Mouse (Mus musculus): ENCODE data around the gene Fus. TPM values are rescaled to one million over a fixed set of nuclear protein-coding genes. Genes with fewer than 3 reads are reported as not detected.

The Fus gene
- polyA plus RNA-seq, 1 experiment = 763 TPM

GRCm38 (mm10) chr7:127992488-127993340 lies 25.5 kb downstream of the Fus start:
- Histone ChIP-seq H3K27ac (ENCODE audit: control insufficient read depth, insufficient read depth, low read depth, low read length, poor library complexity) (peak overlapping the region; percentile 48; the same call in 1 of the 2 replicates), H3K4me1 (ENCODE audit: control insufficient read depth, insufficient read depth, low read length) (peaks cover 2% of the 10 kb centered on the region), H3K4me3 (replicated peaks; ENCODE audit: control insufficient read depth, low read depth, low read length) (peak overlapping the region; percentile 70)
- TF ChIP-seq POLR2A (IDR thresholded peaks at IDR 0.05; ENCODE audit: borderline replicate concordance, control insufficient read depth, low read depth, low read length) (no peak), CTCF (IDR thresholded peaks at IDR 0.05; ENCODE audit: control insufficient read depth, insufficient read depth, low read length) (no peak)
- WGBS = 13% methylated on average over 5 of the region's 5 CpGs

- Histone ChIP-seq H3K27ac (ENCODE audit: control insufficient read depth, insufficient read depth, low read depth, low read length, poor library complexity) (peak within 1 kb of the TSS; percentile 48), H3K4me1 (ENCODE audit: control insufficient read depth, insufficient read depth, low read length) (peaks cover 2% of the 10 kb centered on the region), H3K4me3 (replicated peaks; ENCODE audit: control insufficient read depth, low read depth, low read length) (peak within 1 kb of the TSS; percentile 70)
- TF ChIP-seq POLR2A (IDR thresholded peaks at IDR 0.05; ENCODE audit: borderline replicate concordance, control insufficient read depth, low read depth, low read length) = peak; percentile 87; the same call in 1 of the 2 replicates
- TF ChIP-seq CTCF (IDR thresholded peaks at IDR 0.05; ENCODE audit: control insufficient read depth, insufficient read depth, low read length) = no peak
- WGBS = under 1% methylated on average over 18 of the region's 18 CpGs
Observed at GRCm38 (mm10) chr7:127993341-127993977, 26.2 kb downstream of the Fus start, which contains the start of gene Pycard. Gene Pycard (minus strand): TSS chr7:127993867.

- Histone ChIP-seq H3K27ac (ENCODE audit: control insufficient read depth, insufficient read depth, low read depth, low read length, poor library complexity) (no peak overlapping the region), H3K4me1 (ENCODE audit: control insufficient read depth, insufficient read depth, low read length) (peaks cover 4% of the 10 kb centered on the region), H3K4me3 (replicated peaks; ENCODE audit: control insufficient read depth, low read depth, low read length) (no peak overlapping the region)
- WGBS = 36% methylated on average over 1 of the region's 1 CpGs
- no peak for TF ChIP-seq POLR2A (IDR thresholded peaks at IDR 0.05; ENCODE audit: borderline replicate concordance, control insufficient read depth, low read depth, low read length)
- TF ChIP-seq CTCF (IDR thresholded peaks at IDR 0.05; ENCODE audit: control insufficient read depth, insufficient read depth, low read length) = no peak
Observed at GRCm38 (mm10) chr7:127999436-127999835, 32.2 kb downstream of the Fus start.

GRCm38 (mm10) chr7:128000068-128000950 lies 33.1 kb downstream of the Fus start:
- 17% methylated on average over 1 of the region's 1 CpGs for WGBS
- no peak for TF ChIP-seq CTCF (IDR thresholded peaks at IDR 0.05; ENCODE audit: control insufficient read depth, insufficient read depth, low read length)
- TF ChIP-seq POLR2A (IDR thresholded peaks at IDR 0.05; ENCODE audit: borderline replicate concordance, control insufficient read depth, low read depth, low read length) = no peak
- Histone ChIP-seq H3K4me3 (replicated peaks; ENCODE audit: control insufficient read depth, low read depth, low read length) (no peak overlapping the region), H3K4me1 (ENCODE audit: control insufficient read depth, insufficient read depth, low read length) (peaks cover 6% of the 10 kb centered on the region), H3K27ac (ENCODE audit: control insufficient read depth, insufficient read depth, low read depth, low read length, poor library complexity) (no peak overlapping the region)

- TF ChIP-seq POLR2A (IDR thresholded peaks at IDR 0.05; ENCODE audit: borderline replicate concordance, control insufficient read depth, low read depth, low read length) (no peak), CTCF (IDR thresholded peaks at IDR 0.05; ENCODE audit: control insufficient read depth, insufficient read depth, low read length) (no peak)
- WGBS = 79% methylated on average over 6 of the region's 6 CpGs
- Histone ChIP-seq H3K27ac (ENCODE audit: control insufficient read depth, insufficient read depth, low read depth, low read length, poor library complexity) (no peak overlapping the region), H3K4me1 (ENCODE audit: control insufficient read depth, insufficient read depth, low read length) (peaks cover 6% of the 10 kb centered on the region), H3K4me3 (replicated peaks; ENCODE audit: control insufficient read depth, low read depth, low read length) (no peak overlapping the region)
Observed at GRCm38 (mm10) chr7:128003098-128003497, 35.8 kb downstream of the Fus start.

GRCm38 (mm10) chr7:128003688-128004087 lies 36.4 kb downstream of the Fus start, which contains the start of gene Trim72:
Gene Trim72 (plus strand): TSS chr7:128003949.
- Histone ChIP-seq H3K4me1 (ENCODE audit: control insufficient read depth, insufficient read depth, low read length) (peaks cover 6% of the 10 kb centered on the region), H3K27ac (ENCODE audit: control insufficient read depth, insufficient read depth, low read depth, low read length, poor library complexity) (0 out of 2 replicates have a peak within 1 kb of the TSS, but pooled peaks have one; percentile 3), H3K4me3 (replicated peaks; ENCODE audit: control insufficient read depth, low read depth, low read length) (no peak within 1 kb of the TSS)
- 86% methylated on average over 2 of the region's 2 CpGs for WGBS
- no peak for TF ChIP-seq CTCF (IDR thresholded peaks at IDR 0.05; ENCODE audit: control insufficient read depth, insufficient read depth, low read length)
- no peak for TF ChIP-seq POLR2A (IDR thresholded peaks at IDR 0.05; ENCODE audit: borderline replicate concordance, control insufficient read depth, low read depth, low read length)

GRCm38 (mm10) chr7:128004150-128004486 lies 36.9 kb downstream of the Fus start:
- 30% methylated on average over 5 of the region's 5 CpGs for WGBS

More at GRCm38 (mm10) chr7:128004150-128004486, 36.9 kb downstream of the Fus start:
- no peak for TF ChIP-seq POLR2A (IDR thresholded peaks at IDR 0.05; ENCODE audit: borderline replicate concordance, control insufficient read depth, low read depth, low read length)
- no peak for TF ChIP-seq CTCF (IDR thresholded peaks at IDR 0.05; ENCODE audit: control insufficient read depth, insufficient read depth, low read length)
- Histone ChIP-seq H3K27ac (ENCODE audit: control insufficient read depth, insufficient read depth, low read depth, low read length, poor library complexity) (0 out of 2 replicates have a peak overlapping the region, but pooled peaks have one; percentile 3), H3K4me1 (ENCODE audit: control insufficient read depth, insufficient read depth, low read length) (peaks cover 6% of the 10 kb centered on the region), H3K4me3 (replicated peaks; ENCODE audit: control insufficient read depth, low read depth, low read length) (no peak overlapping the region)
